15 mouse cellular contexts compared by ENCODE assay signal in the genomic region with DNA sequence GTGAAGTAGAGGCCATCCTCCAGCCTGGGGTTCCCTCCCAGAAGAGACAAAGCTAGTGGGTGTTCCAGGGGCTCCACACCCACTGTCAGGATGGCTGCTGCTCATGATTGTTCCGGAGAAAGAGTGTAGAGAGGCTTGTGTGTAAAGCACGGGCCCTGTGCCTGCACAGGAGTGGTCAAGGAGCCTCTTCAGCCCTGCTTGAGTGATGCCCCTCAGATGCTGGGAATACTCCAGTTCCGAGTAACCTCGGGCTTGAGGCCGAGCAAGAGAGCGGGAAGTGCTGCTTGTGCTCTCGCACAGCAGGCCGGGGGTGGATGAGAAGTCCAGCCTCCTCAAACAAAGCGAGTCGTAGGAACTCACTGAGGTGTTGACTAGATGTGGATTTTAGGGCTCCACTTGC.
"Had no signal": no experiment of that assay in that cellular context is flagged by ENCODE, and none has a peak within 500 bp of the region (broad histone marks: within the 10 kb centered on the region; RNA-seq: fewer than 3 reads in every experiment).

No protein-coding gene starts in this region.

- H3K4me1 ChIP-seq: liver, embryonic 15.5 days had no signal

- H3K27ac ChIP-seq: left cerebral cortex, adult 2 months; limb, embryonic 10.5 days; liver, embryonic 15.5 days; macrophage; midbrain, embryonic 15.5 days; neural tube, embryonic 12.5 days had no signal

- H3K9me3 ChIP-seq: limb, embryonic 10.5 days; liver, embryonic 15.5 days; megakaryocyte, embryonic 14.5 days; midbrain, embryonic 15.5 days; neural tube, embryonic 12.5 days had no signal

- H3K36me3 ChIP-seq: limb, embryonic 10.5 days; liver, embryonic 15.5 days; midbrain, embryonic 15.5 days; neural tube, embryonic 12.5 days had no signal

- H3K9ac ChIP-seq: liver, embryonic 15.5 days; midbrain, embryonic 15.5 days; neural tube, embryonic 12.5 days had no signal

- H3K4me2 ChIP-seq: liver, embryonic 11.5 days; liver, embryonic 15.5 days; midbrain, embryonic 11.5 days; midbrain, embryonic 15.5 days; neural tube, embryonic 12.5 days had no signal

- DNase-seq: kidney, adult 8-10 months; kidney, postnatal 10 days; kidney, postnatal 4 days; thymus, adult 2 months; thymus, postnatal 25 days had no signal

- ATAC-seq: intestine, postnatal 0 days; midbrain, embryonic 15.5 days had no signal

- H3K4me3 ChIP-seq: left cerebral cortex, adult 2 months; limb, embryonic 10.5 days; liver, embryonic 15.5 days; megakaryocyte, embryonic 14.5 days; midbrain, embryonic 15.5 days; neural tube, embryonic 12.5 days had no signal

- H3K27me3 ChIP-seq: midbrain, embryonic 15.5 days; neural tube, embryonic 12.5 days had no signal
